Mouse (Mus musculus): ENCODE data around the gene Paqr9. TPM values are rescaled to one million over a fixed set of nuclear protein-coding genes. Genes with fewer than 3 reads are reported as not detected.
A peak's percentile ranks its signal among the peaks of the same experiment; 100 is the strongest.

Paqr9 gene
- polyA plus RNA-seq, 1 experiment = 18.5 TPM

DNA sequence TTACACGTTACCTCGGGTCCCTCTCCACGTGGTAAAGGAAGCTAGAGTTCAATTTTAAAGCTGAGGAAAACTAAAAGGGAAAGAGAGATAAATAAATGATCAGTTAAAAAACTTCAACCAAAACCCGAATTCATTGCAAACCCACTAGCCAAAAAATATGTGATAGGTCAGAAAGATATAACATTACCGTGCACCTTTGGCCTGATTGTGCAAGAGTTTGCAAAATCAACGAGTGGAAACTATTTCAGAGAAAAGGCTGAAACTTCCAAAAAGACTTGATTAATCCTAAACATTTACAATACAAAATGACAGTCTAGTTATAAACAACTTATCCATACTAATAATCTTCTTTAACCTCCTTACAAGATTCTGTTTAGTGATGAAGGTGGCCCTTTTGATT, 1.7 kb upstream of the Paqr9 start:
- Histone ChIP-seq H3K27ac (ENCODE audit: insufficient read depth, low read length) (no peak overlapping the region), H3K4me3 (replicated peaks; ENCODE audit: insufficient read depth, low read depth, low read length) (no peak overlapping the region), H3K4me1 (ENCODE audit: control insufficient read depth, insufficient read depth, low read length) (peaks cover 11% of the 10 kb centered on the region; the same call in 1 of the 2 replicates), H3K27me3 (ENCODE audit: control insufficient read depth, insufficient read depth, low read length) (no peaks in the 10 kb centered on the region)
- no peak for TF ChIP-seq POLR2A (IDR thresholded peaks at IDR 0.05; ENCODE audit: borderline replicate concordance, insufficient read depth, low read length)
- no peak for TF ChIP-seq CTCF (IDR thresholded peaks at IDR 0.05; ENCODE audit: borderline replicate concordance, insufficient read depth, low read depth, low read length)
- DNase-seq = no peak
- 83% methylated on average over 6 of the region's 6 CpGs for WGBS

- Histone ChIP-seq H3K4me1 (ENCODE audit: control insufficient read depth, insufficient read depth, low read length) (peaks cover 9% of the 10 kb centered on the region; the same call in 1 of the 2 replicates), H3K4me3 (replicated peaks; ENCODE audit: insufficient read depth, low read depth, low read length) (peak overlapping the region; percentile 99), H3K27me3 (ENCODE audit: control insufficient read depth, insufficient read depth, low read length) (no peaks in the 10 kb centered on the region), H3K27ac (ENCODE audit: insufficient read depth, low read length) (peak overlapping the region; percentile 88)
- 4% methylated on average over 11 of the region's 11 CpGs for WGBS
- TF ChIP-seq POLR2A (IDR thresholded peaks at IDR 0.05; ENCODE audit: borderline replicate concordance, insufficient read depth, low read length) (no peak; the same call in 1 of the 2 replicates), CTCF (IDR thresholded peaks at IDR 0.05; ENCODE audit: borderline replicate concordance, insufficient read depth, low read depth, low read length) (no peak)
- no peak for DNase-seq
Observed at GRCm38 (mm10) chr9:95558726-95559058, 765 bp upstream of the Paqr9 start.

GRCm38 (mm10) chr9:95559936-95560735, 679 bp downstream of the Paqr9 start:
- peak overlapping the region; percentile 53 for H3K4me3 ChIP-seq (replicated peaks; ENCODE audit: insufficient read depth, low read depth, low read length)
- peak; percentile 79 to 80 for DNase-seq
- H3K27me3 ChIP-seq (ENCODE audit: control insufficient read depth, insufficient read depth, low read length) = no peaks in the 10 kb centered on the region
- peak overlapping the region; percentile 95 for H3K27ac ChIP-seq (ENCODE audit: insufficient read depth, low read length)
- WGBS = 10% methylated on average over 78 of the region's 78 CpGs
- TF ChIP-seq CTCF (IDR thresholded peaks at IDR 0.05; ENCODE audit: borderline replicate concordance, insufficient read depth, low read depth, low read length) = no peak
- no peak; the same call in 1 of the 2 replicates for TF ChIP-seq POLR2A (IDR thresholded peaks at IDR 0.05; ENCODE audit: borderline replicate concordance, insufficient read depth, low read length)
- H3K4me1 ChIP-seq (ENCODE audit: control insufficient read depth, insufficient read depth, low read length) = peaks cover 9% of the 10 kb centered on the region; the same call in 1 of the 2 replicates

- Histone ChIP-seq H3K4me1 (ENCODE audit: control insufficient read depth, insufficient read depth, low read length) (peaks cover 9% of the 10 kb centered on the region), H3K4me3 (replicated peaks; ENCODE audit: insufficient read depth, low read depth, low read length) (no peak overlapping the region), H3K27me3 (ENCODE audit: control insufficient read depth, insufficient read depth, low read length) (no peaks in the 10 kb centered on the region), H3K27ac (ENCODE audit: insufficient read depth, low read length) (no peak overlapping the region)
- no peak for DNase-seq
- 54% methylated on average over 4 of the region's 4 CpGs for WGBS
- TF ChIP-seq CTCF (IDR thresholded peaks at IDR 0.05; ENCODE audit: borderline replicate concordance, insufficient read depth, low read depth, low read length) (no peak), POLR2A (IDR thresholded peaks at IDR 0.05; ENCODE audit: borderline replicate concordance, insufficient read depth, low read length) (no peak)
Observed at GRCm38 (mm10) chr9:95564047-95564446, 4.6 kb downstream of the Paqr9 start.

DNA sequence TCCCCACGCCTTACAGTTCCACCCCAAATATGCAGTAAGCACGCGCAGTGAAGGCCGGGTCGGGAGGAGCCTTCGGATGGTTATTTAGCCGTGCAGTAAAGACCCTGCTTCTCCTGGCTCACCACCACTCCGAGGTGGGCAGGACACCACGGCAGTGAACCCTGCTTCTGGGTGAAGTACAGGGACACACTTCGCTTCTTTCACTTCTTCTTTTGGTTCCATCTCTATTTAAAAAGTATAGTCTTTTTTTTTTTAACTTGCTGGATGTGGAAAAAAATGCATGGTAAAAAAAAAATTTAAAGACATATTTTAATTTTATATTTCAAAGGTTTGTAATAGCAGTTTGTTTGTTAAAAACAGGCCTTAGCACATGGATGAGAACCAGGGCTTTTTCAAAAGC, 6.9 kb downstream of the Paqr9 start:
- Histone ChIP-seq H3K4me3 (replicated peaks; ENCODE audit: insufficient read depth, low read depth, low read length) (no peak overlapping the region), H3K27me3 (ENCODE audit: control insufficient read depth, insufficient read depth, low read length) (no peaks in the 10 kb centered on the region), H3K27ac (ENCODE audit: insufficient read depth, low read length) (no peak overlapping the region), H3K4me1 (ENCODE audit: control insufficient read depth, insufficient read depth, low read length) (peaks cover 5% of the 10 kb centered on the region)
- TF ChIP-seq CTCF (IDR thresholded peaks at IDR 0.05; ENCODE audit: borderline replicate concordance, insufficient read depth, low read depth, low read length) = no peak
- TF ChIP-seq POLR2A (IDR thresholded peaks at IDR 0.05; ENCODE audit: borderline replicate concordance, insufficient read depth, low read length) = no peak
- 89% methylated on average over 10 of the region's 10 CpGs for WGBS
- DNase-seq = no peak

DNA sequence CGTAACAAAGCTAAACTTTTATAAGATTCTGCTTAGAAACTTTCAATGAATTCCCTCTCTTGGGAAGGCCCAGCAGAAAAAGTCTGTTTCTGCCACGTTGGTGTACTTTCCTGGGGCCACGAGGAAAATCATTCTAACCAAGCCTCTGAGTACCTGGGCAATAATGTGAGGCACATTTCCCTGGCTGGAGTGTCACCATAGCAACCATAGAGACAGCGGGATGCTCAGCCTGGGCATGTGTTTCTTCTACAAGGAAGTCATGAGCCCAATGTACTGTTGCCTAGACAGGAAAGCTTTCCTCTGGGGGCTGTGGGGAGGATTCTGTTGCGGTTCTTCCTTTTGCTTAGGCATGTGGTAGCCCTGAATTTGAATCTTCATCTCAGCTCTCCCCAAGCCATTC, 7.5 kb downstream of the Paqr9 start:
- WGBS = 30% methylated on average over 5 of the region's 5 CpGs
- Histone ChIP-seq H3K27me3 (ENCODE audit: control insufficient read depth, insufficient read depth, low read length) (no peaks in the 10 kb centered on the region), H3K4me3 (replicated peaks; ENCODE audit: insufficient read depth, low read depth, low read length) (no peak overlapping the region), H3K4me1 (ENCODE audit: control insufficient read depth, insufficient read depth, low read length) (peaks cover 7% of the 10 kb centered on the region), H3K27ac (ENCODE audit: insufficient read depth, low read length) (no peak overlapping the region)
- peak; percentile 55 to 71 for DNase-seq
- TF ChIP-seq CTCF (IDR thresholded peaks at IDR 0.05; ENCODE audit: borderline replicate concordance, insufficient read depth, low read depth, low read length) (no peak), POLR2A (IDR thresholded peaks at IDR 0.05; ENCODE audit: borderline replicate concordance, insufficient read depth, low read length) (no peak)

DNA sequence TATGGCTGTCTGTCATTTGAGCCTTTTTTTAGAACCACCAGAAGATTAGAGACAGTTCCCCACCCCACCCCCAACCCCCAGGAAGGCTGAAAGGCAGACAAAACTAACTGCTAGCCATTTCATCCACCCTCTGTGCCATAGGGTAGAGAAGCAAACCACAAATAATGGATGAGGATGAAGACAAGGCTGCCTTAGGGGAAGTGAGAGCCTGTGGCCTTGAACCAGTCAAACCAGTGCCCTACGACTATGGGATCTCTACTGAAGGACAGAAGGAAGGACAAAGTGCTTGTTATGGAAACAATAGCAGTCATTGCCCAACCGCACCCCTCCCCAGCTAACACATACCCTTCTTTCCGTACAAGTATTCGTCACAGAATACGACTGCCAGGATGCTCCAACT, 9.8 kb downstream of the Paqr9 start:
- Histone ChIP-seq H3K27me3 (ENCODE audit: control insufficient read depth, insufficient read depth, low read length) (no peaks in the 10 kb centered on the region), H3K4me3 (replicated peaks; ENCODE audit: insufficient read depth, low read depth, low read length) (no peak overlapping the region), H3K4me1 (ENCODE audit: control insufficient read depth, insufficient read depth, low read length) (peaks cover 5% of the 10 kb centered on the region), H3K27ac (ENCODE audit: insufficient read depth, low read length) (no peak overlapping the region)
- TF ChIP-seq POLR2A (IDR thresholded peaks at IDR 0.05; ENCODE audit: borderline replicate concordance, insufficient read depth, low read length) (no peak), CTCF (IDR thresholded peaks at IDR 0.05; ENCODE audit: borderline replicate concordance, insufficient read depth, low read depth, low read length) (no peak)
- no peak for DNase-seq
- WGBS = 92% methylated on average over 5 of the region's 5 CpGs

GRCm38 (mm10) chr9:95569966-95570365, 10.5 kb downstream of the Paqr9 start:
- peaks cover 5% of the 10 kb centered on the region for H3K4me1 ChIP-seq (ENCODE audit: control insufficient read depth, insufficient read depth, low read length)
- no peaks in the 10 kb centered on the region for H3K27me3 ChIP-seq (ENCODE audit: control insufficient read depth, insufficient read depth, low read length)
- 89% methylated on average over 5 of the region's 5 CpGs for WGBS
- no peak for DNase-seq
- TF ChIP-seq POLR2A (IDR thresholded peaks at IDR 0.05; ENCODE audit: borderline replicate concordance, insufficient read depth, low read length) (no peak), CTCF (IDR thresholded peaks at IDR 0.05; ENCODE audit: borderline replicate concordance, insufficient read depth, low read depth, low read length) (no peak)
- no peak overlapping the region for H3K4me3 ChIP-seq (replicated peaks; ENCODE audit: insufficient read depth, low read depth, low read length)
- no peak overlapping the region for H3K27ac ChIP-seq (ENCODE audit: insufficient read depth, low read length)
